Mouse (Mus musculus) MEL (cell line): ENCODE data around the gene Fastk.

Experiments used
- CHD1 ChIP-seq: IDR thresholded peaks from 2 replicates; pipeline ENCODE4 v1.6.1; 2012; ENCODE audit warnings: low read depth, mild to moderate bottlenecking, inconsistent platforms, low read length, improper control_type of control experiment
- CTCF ChIP-seq, 3 experiments: IDR thresholded peaks in 2 of 3; conservative IDR thresholded peaks in 1 of 3; 2 replicates each; pipeline ENCODE4 v1.5.1; 2011 to 2012; ENCODE audit warnings: low read length in 3 of 3, low read depth in 2 of 3, mild to moderate bottlenecking in 2 of 3, improper control_type of control experiment in 1 of 3, inconsistent platforms in 1 of 3, mixed read lengths in 1 of 3, moderate library complexity in 1 of 3; ENCODE audit not compliant: control insufficient read depth in 1 of 3, insufficient read depth in 1 of 3, poor library complexity in 1 of 3, severe bottlenecking in 1 of 3
- GATA1 ChIP-seq: IDR thresholded peaks from 2 replicates; pipeline ENCODE4 v1.6.1; 2011; ENCODE audit warnings: low read depth, low read length, improper control_type of control experiment
- HCFC1 ChIP-seq: IDR thresholded peaks from 2 replicates; pipeline ENCODE4 v1.6.1; 2012; ENCODE audit warnings: low read depth, mild to moderate bottlenecking, inconsistent platforms, low read length, improper control_type of control experiment, moderate library complexity
- POLR2A ChIP-seq, 2 experiments: IDR thresholded peaks; 2 replicates each; pipeline ENCODE4 v1.6.1; 2011 to 2012; ENCODE audit warnings: low read length in 2 of 2, mild to moderate bottlenecking in 2 of 2, control low read depth in 1 of 2, improper control_type of control experiment in 1 of 2, low read depth in 1 of 2, moderate library complexity in 1 of 2; ENCODE audit not compliant: control insufficient read depth in 1 of 2, insufficient read depth in 1 of 2, poor library complexity in 1 of 2
- RCOR1 ChIP-seq: IDR thresholded peaks from 2 replicates; pipeline ENCODE4 v1.6.1; 2012; ENCODE audit warnings: low read depth, mild to moderate bottlenecking, inconsistent platforms, low read length, improper control_type of control experiment

GRCm38 (mm10) chr5:24466762-24467161 lies 21.7 kb upstream of the Fastk start:
- TF ChIP-seq CTCF (IDR thresholded peaks at IDR 0.05 in 2 of 3, conservative IDR thresholded peaks at IDR 0.05 in 1 of 3; ENCODE audit: control insufficient read depth in 1 of 3, insufficient read depth in 1 of 3, low read depth in 2 of 3, low read length in 3 of 3, poor library complexity in 1 of 3, severe bottlenecking in 1 of 3) (no peak), HCFC1 (no peak), POLR2A (IDR thresholded peaks at IDR 0.05; ENCODE audit: control insufficient read depth in 1 of 2, insufficient read depth in 1 of 2, low read depth in 1 of 2, low read length in 2 of 2, poor library complexity in 1 of 2) (no peak), CHD1 (no peak), GATA1 (no peak), RCOR1 (no peak)
